Mouse (Mus musculus): ENCODE data around the gene Clca3a1. TPM values are rescaled to one million over a fixed set of nuclear protein-coding genes. Genes with fewer than 3 reads are reported as not detected.

Gene Clca3a1
- polyA plus RNA-seq, 1 experiment from 2014 or later: 0.42 TPM

DNA sequence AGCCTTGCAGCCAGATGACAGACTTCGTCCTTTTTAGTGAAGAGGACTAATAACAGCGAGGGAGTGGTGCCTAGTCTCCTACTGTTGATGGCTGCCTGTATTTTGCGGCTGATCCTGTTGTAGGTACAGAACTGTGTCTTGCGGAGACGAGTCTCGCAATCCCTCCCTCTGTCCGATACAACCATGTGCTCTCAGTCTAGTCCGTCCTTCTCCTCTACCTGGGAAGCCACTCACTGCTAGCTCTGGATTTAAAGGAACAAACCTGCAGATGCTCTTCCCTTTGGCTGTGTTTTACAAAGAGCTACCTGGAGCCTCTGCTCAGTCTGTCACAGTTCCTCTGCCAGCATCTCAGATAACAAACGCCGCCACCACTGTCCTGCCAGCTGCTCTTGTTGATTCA lies 66.7 kb downstream of the Clca3a1 start:
- no peak overlapping the region for H3K9ac ChIP-seq
- 92% methylated on average over 10 of the region's 10 CpGs for WGBS
- H3K4me1 ChIP-seq: peaks cover 3% of the 10 kb centered on the region; the same call in 1 of the 2 replicates
- H3K4me3 ChIP-seq: no peak overlapping the region
- no peak overlapping the region for H3K4me2 ChIP-seq (replicated peaks)
- H3K27me3 ChIP-seq: no peaks in the 10 kb centered on the region
- peaks cover 49% of the 10 kb centered on the region for H3K36me3 ChIP-seq
- H3K27ac ChIP-seq: no peak overlapping the region
- no peaks in the 10 kb centered on the region for H3K9me3 ChIP-seq
- ATAC-seq (ENCODE audit: insufficient number of reproducible peaks, insufficient read depth, low FRiP score, low TSS enrichment): no peak

DNA sequence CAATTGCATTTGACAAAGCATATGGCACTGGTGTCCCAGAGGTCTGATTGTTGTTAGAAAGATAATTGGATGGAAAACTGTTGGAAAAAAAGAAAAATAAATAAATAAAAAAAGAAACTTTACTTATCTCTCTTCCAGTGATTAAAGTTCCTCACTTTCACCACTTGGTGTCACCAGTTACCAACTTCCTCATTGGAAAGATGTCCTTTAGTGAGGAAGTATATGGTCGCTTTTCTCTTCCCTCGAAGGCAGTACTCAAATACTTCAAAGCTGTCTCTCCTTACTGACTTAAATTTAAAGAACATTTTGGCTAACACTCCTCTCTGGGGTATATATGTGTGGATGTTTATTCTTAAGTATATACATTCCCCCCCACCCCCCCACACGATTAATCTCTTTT lies 68.7 kb downstream of the Clca3a1 start:
- H3K4me3 ChIP-seq: no peak overlapping the region
- WGBS: 57% methylated on average over 3 of the region's 3 CpGs
- H3K9me3 ChIP-seq: no peaks in the 10 kb centered on the region
- peaks cover 46% of the 10 kb centered on the region for H3K36me3 ChIP-seq
- H3K4me1 ChIP-seq: peaks cover 3% of the 10 kb centered on the region; the same call in 1 of the 2 replicates
- H3K27me3 ChIP-seq: no peaks in the 10 kb centered on the region
- no peak overlapping the region for H3K4me2 ChIP-seq (replicated peaks)
- H3K9ac ChIP-seq: no peak overlapping the region
- ATAC-seq (ENCODE audit: insufficient number of reproducible peaks, insufficient read depth, low FRiP score, low TSS enrichment): no peak
- H3K27ac ChIP-seq: no peak overlapping the region

DNA sequence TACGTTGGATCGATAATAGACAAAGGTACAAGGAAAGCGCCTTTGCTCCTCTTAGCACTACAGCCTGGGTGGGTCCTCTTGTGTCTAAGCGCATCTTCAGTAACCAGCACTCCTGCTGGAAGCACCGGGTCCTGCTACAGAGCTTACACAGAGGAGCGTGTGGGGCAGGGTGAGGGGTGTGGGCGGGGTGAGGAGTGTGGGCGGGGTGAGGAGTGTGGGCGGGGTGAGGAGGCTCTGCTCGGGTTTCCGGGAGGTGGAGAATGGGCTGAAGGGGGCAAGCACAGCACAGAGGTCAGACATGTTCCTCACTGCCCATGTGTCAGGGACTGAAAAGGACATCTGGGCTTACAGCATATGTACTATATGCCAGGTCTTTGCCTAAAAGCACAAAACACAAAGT lies 71.5 kb downstream of the Clca3a1 start:
- Histone ChIP-seq H3K9me3 (no peaks in the 10 kb centered on the region), H3K4me3 (no peak overlapping the region), H3K27me3 (no peaks in the 10 kb centered on the region), H3K4me1 (peaks cover 3% of the 10 kb centered on the region; the same call in 1 of the 2 replicates), H3K4me2 (replicated peaks) (no peak overlapping the region), H3K36me3 (peaks cover 30% of the 10 kb centered on the region), H3K27ac (no peak overlapping the region), H3K9ac (no peak overlapping the region)
- peak; percentile 78 for ATAC-seq (ENCODE audit: insufficient number of reproducible peaks, insufficient read depth, low FRiP score, low TSS enrichment)
- 15% methylated on average over 11 of the region's 11 CpGs for WGBS

DNA sequence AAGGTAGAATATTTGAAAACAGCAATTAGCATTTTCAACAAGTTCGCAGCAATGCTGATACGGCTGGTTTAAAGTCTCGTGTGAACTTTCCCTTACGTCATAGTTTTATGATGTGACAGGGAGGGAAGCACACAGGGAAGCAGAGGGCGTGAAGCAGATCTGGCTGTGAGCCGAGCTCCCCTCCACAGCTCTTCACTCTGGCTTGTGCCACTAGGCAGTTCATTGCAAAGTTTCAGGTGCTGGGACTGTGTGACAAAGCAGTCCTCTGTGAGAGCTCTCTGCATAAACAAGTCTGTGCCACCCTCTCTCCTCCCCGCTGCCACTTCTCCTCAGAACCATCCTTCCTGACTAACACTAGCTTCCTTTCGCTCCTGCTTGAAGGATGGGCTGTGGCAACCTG lies 72.5 kb downstream of the Clca3a1 start:
- Histone ChIP-seq H3K4me3 (no peak overlapping the region), H3K9ac (no peak overlapping the region), H3K9me3 (no peaks in the 10 kb centered on the region), H3K27me3 (no peaks in the 10 kb centered on the region), H3K36me3 (peaks cover 20% of the 10 kb centered on the region; the same call in 1 of the 2 replicates), H3K4me2 (replicated peaks) (no peak overlapping the region), H3K27ac (no peak overlapping the region), H3K4me1 (peaks cover 3% of the 10 kb centered on the region; the same call in 1 of the 2 replicates)
- 86% methylated on average over 8 of the region's 8 CpGs for WGBS
- no peak for ATAC-seq (ENCODE audit: insufficient number of reproducible peaks, insufficient read depth, low FRiP score, low TSS enrichment)

DNA sequence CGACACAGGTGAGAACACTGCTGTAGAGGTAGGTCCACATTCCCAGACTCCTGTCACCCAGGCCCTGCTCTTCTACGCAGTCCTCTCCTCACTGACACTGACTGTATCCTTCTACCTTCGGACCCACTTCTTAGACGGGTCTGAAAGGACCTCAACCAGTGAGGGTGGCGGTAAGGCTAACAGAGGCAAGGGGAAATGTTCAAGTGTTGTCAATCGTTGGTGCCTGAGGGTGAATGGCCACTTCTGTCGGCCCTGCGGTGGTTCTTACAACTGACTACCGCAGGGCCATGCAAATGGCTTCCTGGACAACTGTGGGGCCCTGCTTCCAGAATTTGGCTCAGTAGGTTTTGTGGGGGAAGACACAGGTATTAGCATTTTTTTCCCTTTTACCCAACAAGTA lies 73.2 kb downstream of the Clca3a1 start:
- Histone ChIP-seq H3K9ac (no peak overlapping the region), H3K27me3 (no peaks in the 10 kb centered on the region), H3K36me3 (peaks cover 16% of the 10 kb centered on the region; the same call in 1 of the 2 replicates), H3K4me2 (replicated peaks) (no peak overlapping the region), H3K4me1 (peaks cover 3% of the 10 kb centered on the region; the same call in 1 of the 2 replicates), H3K9me3 (no peaks in the 10 kb centered on the region), H3K4me3 (no peak overlapping the region), H3K27ac (no peak overlapping the region)
- WGBS: 88% methylated on average over 9 of the region's 9 CpGs
- no peak for ATAC-seq (ENCODE audit: insufficient number of reproducible peaks, insufficient read depth, low FRiP score, low TSS enrichment)

DNA sequence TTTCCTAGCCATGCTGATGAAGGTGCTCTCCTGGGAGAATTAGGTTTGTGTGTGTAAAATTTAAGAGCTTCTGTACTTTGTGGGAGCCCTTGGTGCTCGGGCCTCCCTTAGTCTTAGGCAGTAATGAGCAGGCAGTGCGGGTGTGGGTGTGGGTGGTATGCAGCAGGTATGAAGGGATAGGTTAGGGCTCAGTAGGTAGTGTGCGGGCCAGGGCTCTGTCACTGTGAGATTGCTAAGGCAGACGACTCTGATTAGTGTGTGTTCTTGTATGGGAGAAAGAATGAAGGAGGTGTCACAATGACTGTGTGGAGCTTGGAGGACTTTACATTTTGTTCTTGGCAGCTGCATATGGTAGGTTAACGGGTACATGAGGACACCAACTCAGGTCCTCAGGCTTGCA lies 74.6 kb downstream of the Clca3a1 start:
- H3K9ac ChIP-seq: no peak overlapping the region
- 87% methylated on average over 5 of the region's 5 CpGs for WGBS
- no peak overlapping the region for H3K4me3 ChIP-seq
- peaks cover 16% of the 10 kb centered on the region; the same call in 1 of the 2 replicates for H3K36me3 ChIP-seq
- H3K4me2 ChIP-seq (replicated peaks): no peak overlapping the region
- no peak for ATAC-seq (ENCODE audit: insufficient number of reproducible peaks, insufficient read depth, low FRiP score, low TSS enrichment)
- H3K4me1 ChIP-seq: peaks cover 3% of the 10 kb centered on the region; the same call in 1 of the 2 replicates
- H3K27ac ChIP-seq: no peak overlapping the region
- H3K9me3 ChIP-seq: no peaks in the 10 kb centered on the region
- H3K27me3 ChIP-seq: no peaks in the 10 kb centered on the region

DNA sequence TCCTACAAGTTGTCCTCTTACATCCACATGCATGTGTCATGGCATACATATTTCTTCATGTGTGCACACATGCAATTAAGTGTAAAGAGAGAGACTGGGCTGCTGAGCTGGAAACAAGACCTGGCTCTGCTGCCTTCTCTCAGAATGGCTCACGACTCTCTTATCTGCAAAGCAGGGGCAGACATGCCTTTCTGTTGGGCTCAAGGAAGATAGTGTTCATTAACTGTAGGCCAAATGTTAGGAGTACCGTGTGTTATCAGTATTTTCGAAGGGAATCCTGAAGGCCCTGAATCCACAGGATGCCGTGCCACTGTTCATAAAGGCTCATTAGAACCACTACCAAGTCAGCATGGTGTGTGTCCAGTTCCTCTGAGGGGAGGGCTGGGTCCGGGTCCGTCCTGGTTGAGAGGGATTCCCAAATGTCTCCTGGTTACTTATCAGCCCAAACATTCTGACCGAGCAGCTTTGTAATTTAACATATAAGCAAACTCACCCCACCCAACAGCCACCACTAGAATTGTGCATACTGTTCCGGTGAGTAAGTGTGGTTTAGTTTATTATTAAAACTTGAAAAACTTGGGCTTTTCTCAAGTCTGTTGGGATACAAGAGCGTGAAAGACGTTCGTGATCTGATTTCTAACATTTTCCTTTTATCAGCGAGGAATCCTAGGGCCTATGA lies 77.5 kb downstream of the Clca3a1 start:
- peaks cover 10% of the 10 kb centered on the region; the same call in 1 of the 2 replicates for H3K36me3 ChIP-seq

DNA sequence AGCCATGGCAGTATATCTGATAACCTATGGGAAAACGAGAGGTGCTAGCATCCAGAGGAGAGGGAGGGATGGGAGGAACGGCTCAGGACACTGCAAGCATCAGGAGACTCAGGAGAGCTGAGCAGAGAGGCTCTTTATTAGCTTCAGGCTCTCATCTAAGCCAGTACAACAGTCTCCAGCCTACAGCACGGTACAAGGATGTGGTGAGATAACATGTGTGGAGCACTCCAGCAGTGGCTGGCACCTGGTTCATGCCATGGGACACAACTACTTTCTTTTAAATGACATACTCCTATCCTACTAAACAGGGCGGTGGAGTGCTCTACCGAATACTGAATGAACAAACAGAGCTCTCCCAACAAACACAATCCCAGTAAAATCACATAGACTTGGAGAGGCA lies 79.2 kb downstream of the Clca3a1 start:
- no peak overlapping the region for H3K4me3 ChIP-seq
- no peak overlapping the region for H3K27ac ChIP-seq
- 81% methylated on average over 5 of the region's 5 CpGs for whole genome bisulfite sequencing
- H3K4me2 ChIP-seq (replicated peaks): no peak overlapping the region
- no peaks in the 10 kb centered on the region for H3K4me1 ChIP-seq
- ATAC-seq (ENCODE audit: insufficient number of reproducible peaks, insufficient read depth, low FRiP score, low TSS enrichment): no peak
- H3K9me3 ChIP-seq: no peaks in the 10 kb centered on the region
- peaks cover 6% of the 10 kb centered on the region; the same call in 1 of the 2 replicates for H3K36me3 ChIP-seq
- H3K27me3 ChIP-seq: no peaks in the 10 kb centered on the region
- no peak overlapping the region for H3K9ac ChIP-seq

More for the DNA sequence above, 77.5 kb downstream of the Clca3a1 start:
- H3K4me2 ChIP-seq (replicated peaks): no peak overlapping the region
- H3K9me3 ChIP-seq: no peaks in the 10 kb centered on the region
- H3K4me1 ChIP-seq: no peaks in the 10 kb centered on the region
- WGBS: 94% methylated on average over 12 of the region's 12 CpGs
- no peak overlapping the region for H3K27ac ChIP-seq
- H3K27me3 ChIP-seq: no peaks in the 10 kb centered on the region
- no peak overlapping the region for H3K9ac ChIP-seq
- no peak for ATAC-seq (ENCODE audit: insufficient number of reproducible peaks, insufficient read depth, low FRiP score, low TSS enrichment)
- no peak overlapping the region for H3K4me3 ChIP-seq

DNA sequence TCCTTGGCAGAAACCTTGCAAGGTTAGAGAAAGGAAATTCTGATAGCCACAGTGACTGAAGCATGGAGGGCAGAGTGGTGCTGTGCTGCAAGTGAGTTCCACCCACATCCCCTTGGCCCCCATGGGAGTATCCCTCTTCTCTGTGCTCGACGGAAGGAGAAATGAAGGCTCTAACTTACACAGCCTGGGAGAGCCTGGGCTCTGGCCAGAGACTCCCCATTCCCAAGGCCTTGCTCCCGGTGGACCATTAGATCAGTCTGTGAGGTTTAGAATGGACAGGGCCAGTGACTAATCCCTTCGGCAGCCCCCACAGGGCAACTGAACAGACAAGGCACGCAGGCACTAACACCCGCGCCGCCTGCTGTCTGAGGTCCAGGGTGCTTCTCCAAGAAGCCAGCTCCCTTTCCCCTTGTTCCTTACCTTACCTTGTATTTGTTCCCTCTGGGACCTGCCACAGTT lies 81.0 kb downstream of the Clca3a1 start:
- no peaks in the 10 kb centered on the region for H3K9me3 ChIP-seq
- no peak for ATAC-seq (ENCODE audit: insufficient number of reproducible peaks, insufficient read depth, low FRiP score, low TSS enrichment)
- H3K36me3 ChIP-seq: no peaks in the 10 kb centered on the region
- no peak overlapping the region for H3K27ac ChIP-seq
- H3K9ac ChIP-seq: no peak overlapping the region
- H3K4me2 ChIP-seq (replicated peaks): no peak overlapping the region
- no peaks in the 10 kb centered on the region for H3K4me1 ChIP-seq
- no peaks in the 10 kb centered on the region for H3K27me3 ChIP-seq
- H3K4me3 ChIP-seq: no peak overlapping the region
- WGBS: 84% methylated on average over 8 of the region's 8 CpGs

Other genes starting within 250 kb of the Clca3a1 start
- 25.2 and 27.0 TPM in 2 replicates for gene Hs2st1, start 190.8 kb downstream of the Clca3a1 start, polyA plus RNA-seq (2016; fragmentation: Nextera tagmentation; extraction: Ambion mirVana)
- 508 and 511 TPM in 2 replicates for gene Selenof, start 190.7 kb downstream of the Clca3a1 start, polyA plus RNA-seq (2016; fragmentation: Nextera tagmentation; extraction: Ambion mirVana)
- gene Sh3glb1, start 40.6 kb downstream of the Clca3a1 start, polyA plus RNA-seq (2016; fragmentation: Nextera tagmentation; extraction: Ambion mirVana): 93.7 and 99.2 TPM in 2 replicates
- gene Clca3a2, start 58.5 kb upstream of the Clca3a1 start, polyA plus RNA-seq (2016; fragmentation: Nextera tagmentation; extraction: Ambion mirVana): not detected in 2 replicates
- gene Clca3b, start 88.4 kb upstream of the Clca3a1 start, polyA plus RNA-seq (2016; fragmentation: Nextera tagmentation; extraction: Ambion mirVana): not detected in 2 replicates
- not detected in 2 replicates for gene Clca4b, start 171.6 kb upstream of the Clca3a1 start, polyA plus RNA-seq (2016; fragmentation: Nextera tagmentation; extraction: Ambion mirVana)
- gene Clca4a, start 214.1 kb upstream of the Clca3a1 start, polyA plus RNA-seq (2016; fragmentation: Nextera tagmentation; extraction: Ambion mirVana): 0.08 and 0.13 TPM in 2 replicates

Measured in embryonic facial prominence, embryonic 12.5 days (tissue).